Comparison of ENCODE assay signal across 14 mouse cellular contexts in the genomic region with DNA sequence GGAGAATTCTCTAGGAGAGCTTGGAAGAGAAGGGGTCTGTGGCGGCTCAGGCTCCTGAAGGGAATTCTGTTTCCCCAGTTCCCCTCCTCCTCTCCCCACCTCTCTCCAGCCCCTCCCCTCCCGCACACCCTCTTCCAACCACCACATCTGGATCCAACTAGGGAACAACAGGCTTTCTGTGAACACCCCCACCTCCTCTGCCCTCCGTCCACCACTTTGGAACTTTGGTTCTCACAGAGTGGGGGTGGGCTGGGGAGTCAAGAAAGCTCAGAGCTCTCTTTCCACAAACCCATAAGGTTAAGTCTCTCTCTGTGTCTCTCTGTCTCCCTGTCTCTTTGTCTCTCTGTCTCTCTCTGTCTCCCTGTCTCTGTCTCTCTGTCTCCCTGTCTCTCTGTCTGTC. TPM values are rescaled to one million over a fixed set of nuclear protein-coding genes. Genes with fewer than 3 reads are reported as not detected.
A peak's percentile ranks its signal among the peaks of the same experiment; 100 is the strongest.
DNase-seq lines count a peak whose midpoint lies in the region; ATAC-seq lines count a peak whose summit lies in the region.
"Had no signal": no experiment of that assay in that cellular context is flagged by ENCODE, and none has a peak within 500 bp of the region (broad histone marks: within the 10 kb centered on the region; RNA-seq: fewer than 3 reads in every experiment).

No protein-coding gene starts in this region.

- DNase-seq in hindbrain, embryonic 10.5 days (ENCODE audit: low spot score), result peak; percentile 66
- peak; percentile 46 for DNase-seq in adipocyte (ENCODE audit: low spot score)
- no peak for DNase-seq in liver, embryonic 13.5 days
- no peak for DNase-seq in left cerebral cortex, adult 18-20 months (ENCODE audit: low spot score in 2 of 2)
- DNase-seq in right cerebral cortex, postnatal 10 days (ENCODE audit: low spot score in 2 of 2), result no peak
- DNase-seq in frontal cortex, postnatal 14 days (ENCODE audit: low spot score in 2 of 2), result no peak
- DNase-seq: adrenal gland, adult 2 months; cerebellum, postnatal 14 days; layer of hippocampus, adult 9-11 months; thymus, adult 2 months had no signal

- no peak for ATAC-seq in hindbrain, embryonic 16.5 days
- ATAC-seq in embryonic facial prominence, embryonic 12.5 days (ENCODE audit: insufficient number of reproducible peaks, insufficient read depth, low FRiP score, low TSS enrichment), result peak; percentile 83
- ATAC-seq in liver, embryonic 13.5 days (ENCODE audit: low read depth), result no peak

- no peaks in the 10 kb centered on the region for H3K27me3 ChIP-seq in hindbrain, embryonic 10.5 days (ENCODE audit: insufficient read depth, poor library complexity, severe bottlenecking)
- H3K27me3 ChIP-seq in hindbrain, embryonic 16.5 days (replicated peaks; ENCODE audit: control insufficient read depth, insufficient read depth, low read length), result no peaks in the 10 kb centered on the region
- no peaks in the 10 kb centered on the region for H3K27me3 ChIP-seq in embryonic facial prominence, embryonic 12.5 days
- H3K27me3 ChIP-seq in liver, embryonic 13.5 days, result no peaks in the 10 kb centered on the region

- H3K4me2 ChIP-seq in hindbrain, embryonic 16.5 days (ENCODE audit: low read length), result no peak overlapping the region
- H3K4me2 ChIP-seq in embryonic facial prominence, embryonic 12.5 days (replicated peaks), result peak overlapping the region; percentile 41
- H3K4me2 ChIP-seq in liver, embryonic 13.5 days, result no peak overlapping the region

- H3K9ac ChIP-seq in hindbrain, embryonic 16.5 days (ENCODE audit: low read depth, low read length), result no peak overlapping the region
- H3K9ac ChIP-seq in embryonic facial prominence, embryonic 12.5 days, result peak overlapping the region; percentile 39; the same call in 1 of the 2 replicates
- no peak overlapping the region for H3K9ac ChIP-seq in liver, embryonic 13.5 days

- H3K36me3 ChIP-seq in hindbrain, embryonic 10.5 days, result no peaks in the 10 kb centered on the region
- H3K36me3 ChIP-seq in hindbrain, embryonic 16.5 days (ENCODE audit: control insufficient read depth, insufficient read depth, low read length), result no peaks in the 10 kb centered on the region
- no peaks in the 10 kb centered on the region for H3K36me3 ChIP-seq in embryonic facial prominence, embryonic 12.5 days
- no peaks in the 10 kb centered on the region for H3K36me3 ChIP-seq in liver, embryonic 13.5 days

- H3K27ac ChIP-seq in hindbrain, embryonic 10.5 days, result peak overlapping the region; percentile 82
- no peak overlapping the region for H3K27ac ChIP-seq in hindbrain, embryonic 16.5 days (ENCODE audit: low read depth, low read length)
- peak overlapping the region; percentile 99 for H3K27ac ChIP-seq in embryonic facial prominence, embryonic 12.5 days
- H3K27ac ChIP-seq in liver, embryonic 13.5 days, result peak overlapping the region; percentile 48; the same call in 1 of the 2 replicates

- WGBS in hindbrain, embryonic 10.5 days, result 48% methylated on average over 3 of the region's 3 CpGs
- WGBS in hindbrain, embryonic 16.5 days, result 60% methylated on average over 3 of the region's 3 CpGs
- 18% methylated on average over 3 of the region's 3 CpGs for WGBS in embryonic facial prominence, embryonic 12.5 days
- 68% methylated on average over 3 of the region's 3 CpGs for WGBS in liver, embryonic 13.5 days (ENCODE audit: insufficient replicate concordance)

- H3K4me1 ChIP-seq in hindbrain, embryonic 10.5 days (replicated peaks), result peaks cover 46% of the 10 kb centered on the region
- no peaks in the 10 kb centered on the region for H3K4me1 ChIP-seq in hindbrain, embryonic 16.5 days (ENCODE audit: control insufficient read depth, insufficient read depth, low read depth, low read length)
- peaks cover 47% of the 10 kb centered on the region for H3K4me1 ChIP-seq in embryonic facial prominence, embryonic 12.5 days
- peaks cover 28% of the 10 kb centered on the region for H3K4me1 ChIP-seq in liver, embryonic 13.5 days (replicated peaks)

- H3K9me3 ChIP-seq in hindbrain, embryonic 10.5 days, result no peaks in the 10 kb centered on the region
- H3K9me3 ChIP-seq in hindbrain, embryonic 16.5 days (ENCODE audit: control insufficient read depth, low read length), result no peaks in the 10 kb centered on the region
- H3K9me3 ChIP-seq in embryonic facial prominence, embryonic 12.5 days, result no peaks in the 10 kb centered on the region
- H3K9me3 ChIP-seq in liver, embryonic 13.5 days (replicated peaks), result no peaks in the 10 kb centered on the region

- H3K4me3 ChIP-seq in hindbrain, embryonic 10.5 days, result peak overlapping the region; percentile 18; the same call in 1 of the 2 replicates
- no peak overlapping the region for H3K4me3 ChIP-seq in hindbrain, embryonic 16.5 days (ENCODE audit: low read length)
- H3K4me3 ChIP-seq in embryonic facial prominence, embryonic 12.5 days, result peak overlapping the region; percentile 1; the same call in 1 of the 2 replicates
- H3K4me3 ChIP-seq in liver, embryonic 13.5 days (replicated peaks), result no peak overlapping the region

RNA-seq across cellular contexts. Expression of a gene that starts 13.1 kb away (rescaled TPM):
- 34.9 and 43.0 TPM in 2 replicates for polyA plus RNA-seq in hindbrain, embryonic 10.5 days (2016; fragmentation: Nextera tagmentation; extraction: Ambion mirVana)
- polyA plus RNA-seq in hindbrain, embryonic 16.5 days (2015; fragmentation: Nextera tagmentation; extraction: Ambion mirVana), result 4.1 and 7.0 TPM in 2 replicates
- 89.3 and 106 TPM in 2 replicates for polyA plus RNA-seq in embryonic facial prominence, embryonic 12.5 days (2016; fragmentation: Nextera tagmentation; extraction: Ambion mirVana)
- 27.4 and 29.3 TPM in 2 replicates for polyA plus RNA-seq in liver, embryonic 13.5 days (2015; fragmentation: Nextera tagmentation; extraction: Ambion mirVana)
- total RNA-seq in left cerebral cortex, adult 18-20 months (2021), result 10 to 100 TPM; 15.2 to 17.9 TPM

RNA-seq across cellular contexts. Expression of a gene that starts 42.6 kb away (rescaled TPM):
- 0.09 TPM in 1 of 2 replicates, not detected in the other for polyA plus RNA-seq in hindbrain, embryonic 10.5 days (2016; fragmentation: Nextera tagmentation; extraction: Ambion mirVana)
- 0.11 TPM in 1 of 2 replicates, not detected in the other for polyA plus RNA-seq in hindbrain, embryonic 16.5 days (2015; fragmentation: Nextera tagmentation; extraction: Ambion mirVana)
- 0.18 TPM in 1 of 2 replicates, not detected in the other for polyA plus RNA-seq in embryonic facial prominence, embryonic 12.5 days (2016; fragmentation: Nextera tagmentation; extraction: Ambion mirVana)
- not detected in 2 replicates for polyA plus RNA-seq in liver, embryonic 13.5 days (2015; fragmentation: Nextera tagmentation; extraction: Ambion mirVana)
- total RNA-seq in left cerebral cortex, adult 18-20 months (2021), result under 1 TPM; 0.21 to 0.37 TPM
- total RNA-seq: adrenal gland, adult 2 months; gastrocnemius, postnatal 36 days; megakaryocyte, adult 5-6 weeks had no signal
- polyA plus RNA-seq: adrenal gland, adult 2 months had no signal

RNA-seq across cellular contexts. Expression of a gene that starts 57.9 kb away (rescaled TPM):
- polyA plus RNA-seq in hindbrain, embryonic 10.5 days (2016; fragmentation: Nextera tagmentation; extraction: Ambion mirVana), result 1.9 and 2.1 TPM in 2 replicates
- not detected in 2 replicates for polyA plus RNA-seq in hindbrain, embryonic 16.5 days (2015; fragmentation: Nextera tagmentation; extraction: Ambion mirVana)
- polyA plus RNA-seq in embryonic facial prominence, embryonic 12.5 days (2016; fragmentation: Nextera tagmentation; extraction: Ambion mirVana), result 12.3 and 12.9 TPM in 2 replicates
- polyA plus RNA-seq in liver, embryonic 13.5 days (2015; fragmentation: Nextera tagmentation; extraction: Ambion mirVana), result 0.09 and 0.10 TPM in 2 replicates
- total RNA-seq in left cerebral cortex, adult 18-20 months (2021), result under 1 TPM in 1 of 2 experiments, not detected in 1; 0.30 TPM
- total RNA-seq: megakaryocyte, adult 5-6 weeks had no signal

Comparison
In these comparisons a context has a peak if more than half of its experiments do, and no peak if none do; other contexts are left out.
1. H3K4me3 ChIP-seq: peak in hindbrain, embryonic 10.5 days (single experiment) and embryonic facial prominence, embryonic 12.5 days (single experiment); none in hindbrain, embryonic 16.5 days (single experiment) and liver, embryonic 13.5 days (single experiment).
2. DNase-seq: peak in hindbrain, embryonic 10.5 days (single experiment) and adipocyte (single experiment); none in liver, embryonic 13.5 days (single experiment), left cerebral cortex, adult 18-20 months (0 of 2), right cerebral cortex, postnatal 10 days (0 of 2) and frontal cortex, postnatal 14 days (0 of 2).